Mouse (Mus musculus) macrophage (primary cell): ENCODE results near the gene Plch2. TPM values are rescaled to one million over a fixed set of nuclear protein-coding genes. Genes with fewer than 3 reads are reported as not detected.

Source experiments
- H3K27ac ChIP-seq: fragments of 350-480 bp; formaldehyde crosslinking; 2 replicates; pipeline ENCODE4 v1.9.0; 2021
- H3K36me3 ChIP-seq: fragments of 350-480 bp; formaldehyde crosslinking; 2 replicates; pipeline ENCODE4 v1.9.0; 2021; ENCODE audit errors: inconsistent target
- H3K4me3 ChIP-seq: fragments of 350-480 bp; formaldehyde crosslinking; 2 replicates; pipeline ENCODE4 v1.9.0; 2021; ENCODE audit errors: inconsistent target
- H3K79me2 ChIP-seq: fragments of 350-480 bp; formaldehyde crosslinking; 2 replicates; pipeline ENCODE4 v1.9.0; 2021; ENCODE audit errors: inconsistent target
- WGBS: methylation state at CpG from one replicate; pipeline ENCODE4 v1.1.7; 2026; ENCODE audit warnings: inconsistent platforms; ENCODE audit not compliant: missing documents; 5-methylcytosine and 5-hydroxymethylcytosine counted together
- polyA plus RNA-seq: library from polyadenylated mRNA; stranded (reverse); fragments of 250-400 nt; gene quantifications from 3 replicates; pipeline ENCODE4 v1.2.4, GENCODE M21; 2018; ENCODE audit warnings: inconsistent platforms

Plch2 gene
- polyA plus RNA-seq, 1 experiment from 2014 or later, result not detected

DNA sequence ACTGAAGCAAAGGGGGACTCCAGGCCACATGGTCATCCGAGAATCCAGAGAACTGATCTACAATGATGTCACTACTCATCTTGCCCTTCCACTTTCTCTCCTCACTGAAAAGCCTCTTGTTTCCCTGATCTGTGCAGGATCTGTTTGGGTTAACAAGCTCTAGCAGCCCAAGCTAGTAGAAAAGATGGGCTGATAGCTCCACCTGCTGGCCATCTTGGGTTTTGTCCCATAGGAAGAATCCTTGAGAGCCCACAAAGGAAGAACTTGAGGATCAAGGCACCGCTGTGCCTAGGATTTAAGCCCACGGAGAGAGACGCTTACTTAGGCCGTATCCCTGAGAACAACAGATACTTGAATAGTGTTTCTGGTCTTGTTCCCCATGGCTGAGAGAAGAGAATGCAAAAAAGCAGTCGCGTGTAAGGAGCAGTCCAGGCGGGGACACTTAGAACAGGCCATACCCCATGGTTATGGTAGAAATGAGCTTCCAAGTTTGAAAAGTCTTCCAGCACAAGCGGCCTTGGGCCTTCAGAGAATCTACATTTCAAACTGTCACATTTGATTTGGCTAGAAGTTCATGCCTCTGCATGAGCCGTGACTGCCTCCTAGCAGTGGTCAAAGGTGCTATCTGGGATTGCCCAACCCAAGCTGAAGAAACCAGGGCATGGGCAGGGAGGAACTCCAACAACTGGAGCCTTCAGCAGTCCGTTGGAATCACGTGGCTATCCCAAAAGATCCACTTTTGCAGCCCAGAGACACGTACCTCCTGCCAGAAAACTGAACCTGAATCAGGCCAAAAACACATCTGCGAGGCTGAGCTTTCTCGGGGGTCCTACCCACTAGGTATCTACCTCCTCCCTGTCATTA lies 9.6 kb upstream of the Plch2 start:
- H3K27ac ChIP-seq, result peak overlapping the region; percentile 46
- peak overlapping the region; percentile 26 for H3K4me3 ChIP-seq
- no peaks in the 10 kb centered on the region; the same call in 1 of the 2 replicates for H3K79me2 ChIP-seq
- whole genome bisulfite sequencing, result 4% methylated on average over 15 of the region's 15 CpGs
- peaks cover 17% of the 10 kb centered on the region; the same call in 1 of the 2 replicates for H3K36me3 ChIP-seq

DNA sequence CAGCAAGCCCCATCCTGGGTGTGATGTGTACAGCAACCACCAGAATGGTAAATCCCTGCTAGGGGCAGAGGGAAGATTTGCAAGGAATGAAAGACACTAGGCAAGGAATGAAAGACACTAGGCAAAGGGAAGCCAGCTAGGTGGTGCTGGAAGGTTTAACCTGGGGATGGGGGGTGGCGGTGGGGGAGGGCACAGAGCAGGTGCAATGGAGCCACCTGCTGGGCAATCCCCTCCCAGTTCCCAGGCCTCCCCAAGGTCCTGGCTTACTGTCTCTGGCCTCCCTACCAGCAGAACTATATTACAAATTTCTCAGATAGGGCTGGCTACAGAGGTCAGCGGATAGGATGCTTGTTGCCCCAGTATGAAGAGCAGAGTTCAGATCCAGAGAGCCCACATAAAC lies 7.9 kb upstream of the Plch2 start:
- WGBS, result 96% methylated on average over 2 of the region's 2 CpGs
- Histone ChIP-seq H3K27ac (no peak overlapping the region), H3K79me2 (no peaks in the 10 kb centered on the region; the same call in 1 of the 2 replicates), H3K4me3 (no peak overlapping the region), H3K36me3 (peaks cover 1% of the 10 kb centered on the region; the same call in 1 of the 2 replicates)

DNA sequence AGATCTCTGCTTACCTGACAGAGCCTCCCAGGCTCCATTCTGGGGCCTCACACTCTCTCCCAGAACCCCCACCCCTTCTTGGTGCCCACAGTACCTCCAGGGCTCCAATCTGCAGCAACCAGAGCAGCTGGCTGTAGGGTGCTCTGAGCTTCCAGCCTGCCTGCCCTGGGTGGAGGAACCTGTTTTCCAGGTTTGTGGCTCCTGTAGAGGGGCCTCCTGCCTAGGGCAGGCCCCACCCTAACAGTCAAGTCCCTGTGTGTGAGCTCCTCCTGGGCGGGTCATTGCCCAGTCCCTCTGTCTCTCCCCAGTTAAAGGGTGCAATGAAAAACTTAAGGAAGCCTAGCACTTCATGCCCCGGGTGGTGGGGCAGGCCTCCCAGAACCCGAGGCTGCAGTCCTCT lies 7.3 kb upstream of the Plch2 start:
- Histone ChIP-seq H3K79me2 (no peaks in the 10 kb centered on the region; the same call in 1 of the 2 replicates), H3K4me3 (no peak overlapping the region), H3K36me3 (no peaks in the 10 kb centered on the region), H3K27ac (no peak overlapping the region)
- 88% methylated on average over 3 of the region's 3 CpGs for WGBS

GRCm38 (mm10) chr4:155058325-155058724 lies 1.7 kb upstream of the Plch2 start:
- no peak overlapping the region for H3K4me3 ChIP-seq
- WGBS, result 51% methylated on average over 10 of the region's 10 CpGs
- H3K36me3 ChIP-seq, result no peaks in the 10 kb centered on the region
- no peaks in the 10 kb centered on the region for H3K79me2 ChIP-seq
- H3K27ac ChIP-seq, result no peak overlapping the region

DNA sequence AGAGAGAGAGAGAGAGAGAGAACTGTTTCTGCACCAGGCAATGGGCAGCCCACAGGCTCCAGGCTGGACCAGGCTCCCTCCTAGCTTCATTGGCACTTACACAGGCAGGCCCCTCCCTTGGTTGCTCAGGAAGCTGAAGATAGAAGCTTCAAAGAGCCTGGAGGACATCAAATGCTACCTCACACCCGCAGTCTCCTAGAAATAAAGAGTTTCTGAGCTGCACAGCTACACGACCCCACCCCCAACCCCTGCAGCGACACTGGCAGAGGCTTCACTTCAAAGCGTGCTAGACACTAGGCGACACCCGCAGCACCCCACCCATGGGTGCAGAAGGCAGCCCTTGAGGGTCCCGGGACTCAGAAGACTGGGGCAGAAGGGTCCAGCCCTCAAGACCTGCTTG lies 6.5 kb downstream of the Plch2 start:
- Histone ChIP-seq H3K4me3 (no peak overlapping the region), H3K79me2 (no peaks in the 10 kb centered on the region), H3K36me3 (no peaks in the 10 kb centered on the region), H3K27ac (no peak overlapping the region)
- 73% methylated on average over 7 of the region's 7 CpGs for WGBS

DNA sequence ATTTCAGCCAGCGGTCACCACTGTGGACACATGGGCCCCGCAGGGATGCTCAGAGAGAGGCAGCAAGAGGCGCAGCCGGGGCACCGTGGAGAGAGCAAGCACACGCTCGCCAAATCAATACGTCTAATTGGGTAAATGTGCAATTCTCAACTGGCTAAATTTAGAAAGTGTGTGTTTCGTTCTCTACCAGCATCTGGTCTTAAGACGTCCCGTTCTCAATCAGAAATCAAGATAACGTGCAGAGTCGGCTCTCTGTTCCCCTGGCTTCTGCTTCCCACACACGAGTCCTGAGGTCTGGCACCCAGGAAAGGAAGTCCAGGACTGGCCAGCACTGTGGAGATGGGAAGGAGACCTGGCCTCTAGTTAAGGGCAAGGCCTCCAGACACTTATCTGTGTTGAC lies 9.9 kb downstream of the Plch2 start:
- no peaks in the 10 kb centered on the region for H3K79me2 ChIP-seq
- no peak overlapping the region for H3K4me3 ChIP-seq
- 84% methylated on average over 14 of the region's 14 CpGs for WGBS
- H3K27ac ChIP-seq, result no peak overlapping the region
- H3K36me3 ChIP-seq, result no peaks in the 10 kb centered on the region

GRCm38 (mm10) chr4:155043289-155043625 lies 13.3 kb downstream of the Plch2 start:
- no peak overlapping the region for H3K4me3 ChIP-seq
- H3K79me2 ChIP-seq, result no peaks in the 10 kb centered on the region
- H3K27ac ChIP-seq, result no peak overlapping the region
- WGBS, result 3% methylated on average over 18 of the region's 25 CpGs
- no peaks in the 10 kb centered on the region for H3K36me3 ChIP-seq

DNA sequence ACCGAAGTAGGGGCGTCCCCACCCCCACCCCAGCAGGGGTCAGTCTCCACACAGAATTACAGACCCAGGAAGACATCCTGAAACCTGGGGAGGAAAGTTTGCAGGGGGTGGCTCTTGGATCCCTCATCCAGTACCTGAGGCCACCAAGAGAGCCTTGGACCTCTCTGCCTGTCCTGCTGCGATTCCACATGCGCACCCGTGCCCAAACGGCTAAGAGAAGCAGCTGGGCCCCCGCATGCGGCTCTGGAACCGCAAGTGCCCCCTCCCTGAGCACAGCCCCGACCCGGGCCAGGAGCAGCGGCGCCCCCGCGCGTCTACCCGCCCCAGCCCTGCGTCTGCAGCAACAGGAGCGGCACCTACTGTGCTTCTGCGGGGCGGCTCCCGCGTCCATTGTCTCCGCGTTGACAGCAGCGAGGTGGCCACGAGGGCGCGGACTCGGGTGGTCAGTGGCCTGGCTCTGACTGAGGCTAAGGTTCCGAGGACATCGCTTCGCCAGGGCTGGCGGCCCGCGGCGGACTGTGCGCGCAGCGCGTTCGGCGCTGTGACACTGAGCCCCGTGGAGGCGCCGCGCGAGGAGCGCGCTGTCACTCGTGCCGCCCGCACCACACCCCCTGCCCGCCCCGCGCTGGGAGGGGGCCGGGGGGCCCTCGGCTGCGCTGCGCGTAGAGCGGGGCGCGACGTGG lies 13.8 kb downstream of the Plch2 start:
- Histone ChIP-seq H3K36me3 (no peaks in the 10 kb centered on the region), H3K79me2 (no peaks in the 10 kb centered on the region), H3K27ac (no peak overlapping the region), H3K4me3 (no peak overlapping the region)
- 5% methylated on average over 58 of the region's 65 CpGs for WGBS

- H3K4me3 ChIP-seq, result no peak overlapping the region
- 69% methylated on average over 6 of the region's 6 CpGs for WGBS
Observed at GRCm38 (mm10) chr4:155040696-155041095, 15.9 kb downstream of the Plch2 start.

DNA sequence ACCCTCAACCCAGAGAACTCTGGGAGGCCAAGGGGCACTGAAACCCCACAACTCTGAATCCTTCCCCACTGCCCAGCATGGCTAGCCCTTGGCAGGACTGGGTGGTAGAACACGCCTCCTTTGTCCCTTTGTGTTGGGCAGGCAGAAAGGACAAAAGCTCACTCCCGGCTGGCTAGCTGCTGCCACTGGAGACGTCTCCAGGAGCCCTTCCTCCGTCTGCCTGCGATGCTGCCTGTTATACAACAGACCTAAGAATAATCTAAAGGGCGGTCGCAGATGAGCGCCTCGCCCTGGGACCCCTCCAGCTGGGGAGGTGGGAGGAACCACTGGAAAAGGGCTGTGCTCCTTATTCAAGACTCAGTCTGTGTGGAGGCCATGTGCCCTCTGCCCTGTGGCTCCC lies 16.4 kb downstream of the Plch2 start:
- Histone ChIP-seq H3K27ac (no peak overlapping the region), H3K79me2 (no peaks in the 10 kb centered on the region), H3K4me3 (no peak overlapping the region), H3K36me3 (no peaks in the 10 kb centered on the region)
- 70% methylated on average over 9 of the region's 9 CpGs for WGBS

More at GRCm38 (mm10) chr4:155040696-155041095, 15.9 kb downstream of the Plch2 start:
- H3K27ac ChIP-seq, result no peak overlapping the region
- H3K79me2 ChIP-seq, result no peaks in the 10 kb centered on the region
- H3K36me3 ChIP-seq, result no peaks in the 10 kb centered on the region

- H3K79me2 ChIP-seq, result no peaks in the 10 kb centered on the region
- H3K4me3 ChIP-seq, result no peak overlapping the region
- no peaks in the 10 kb centered on the region for H3K36me3 ChIP-seq
- WGBS, result 71% methylated on average over 13 of the region's 13 CpGs
- H3K27ac ChIP-seq, result no peak overlapping the region
Observed at GRCm38 (mm10) chr4:155034787-155035186, 21.8 kb downstream of the Plch2 start.

DNA sequence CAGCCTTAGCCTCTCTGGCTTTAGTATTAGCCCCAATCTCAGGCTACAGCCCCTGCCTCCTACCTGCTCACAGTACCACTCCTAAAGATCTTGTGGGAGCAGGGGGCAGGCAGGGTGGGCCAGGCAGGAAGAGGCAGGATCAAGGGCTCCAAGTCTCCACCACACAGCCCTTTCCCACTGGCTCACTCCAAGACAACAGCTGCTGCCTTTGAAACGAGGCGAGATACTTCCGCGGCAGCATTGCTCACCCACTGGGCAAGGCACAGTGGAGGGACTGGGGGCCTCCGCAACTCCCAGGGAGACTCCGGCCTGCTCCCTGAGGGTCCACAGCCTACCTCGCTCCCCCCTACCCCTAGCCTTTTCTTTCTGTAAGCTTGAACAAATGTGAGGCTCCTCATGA lies 22.4 kb downstream of the Plch2 start:
- Histone ChIP-seq H3K27ac (no peak overlapping the region), H3K4me3 (no peak overlapping the region), H3K79me2 (no peaks in the 10 kb centered on the region), H3K36me3 (no peaks in the 10 kb centered on the region)
- 51% methylated on average over 7 of the region's 7 CpGs for WGBS

DNA sequence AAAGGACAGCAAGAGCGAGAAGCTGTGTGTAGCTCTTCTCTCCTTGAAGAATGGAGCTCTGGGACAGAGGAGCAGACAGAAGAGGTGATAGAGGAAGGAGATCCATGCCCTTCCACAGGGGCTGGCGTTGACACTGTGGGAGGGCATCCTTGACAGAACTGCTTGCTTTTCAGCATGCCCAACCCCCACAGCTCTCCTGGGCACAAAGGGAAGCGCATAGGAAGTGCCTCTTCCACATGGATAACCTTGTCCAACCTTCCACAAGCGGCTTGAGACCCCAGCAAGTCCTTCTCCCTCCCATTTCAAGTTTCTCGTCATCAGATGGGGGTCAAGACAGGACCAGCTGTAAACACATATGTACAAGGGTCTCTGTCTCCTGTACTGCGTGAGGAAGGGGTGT lies 23.5 kb downstream of the Plch2 start:
- H3K27ac ChIP-seq, result no peak overlapping the region
- WGBS, result 48% methylated on average over 5 of the region's 6 CpGs
- no peaks in the 10 kb centered on the region for H3K36me3 ChIP-seq
- H3K79me2 ChIP-seq, result no peaks in the 10 kb centered on the region
- no peak overlapping the region for H3K4me3 ChIP-seq

GRCm38 (mm10) chr4:155024170-155025010 lies 32.2 kb downstream of the Plch2 start:
- WGBS, result 88% methylated on average over 10 of the region's 11 CpGs
- H3K79me2 ChIP-seq, result no peaks in the 10 kb centered on the region
- no peak overlapping the region for H3K27ac ChIP-seq

More at GRCm38 (mm10) chr4:155024170-155025010, 32.2 kb downstream of the Plch2 start:
- Histone ChIP-seq H3K36me3 (no peaks in the 10 kb centered on the region), H3K4me3 (no peak overlapping the region)
